Mouse (Mus musculus) layer of hippocampus, adult 8-10 months (tissue): Measurements from ENCODE around the gene Rnls. TPM values are rescaled to one million over a fixed set of nuclear protein-coding genes. Genes with fewer than 3 reads are reported as not detected.

Experiments used
- DNase-seq, 2 experiments: peaks; one replicate each; pipeline ENCODE4 v3.0.0; 2022; ENCODE audit warnings: low spot score in 2 of 2
- total RNA-seq, 4 experiments: library from RNA; stranded (reverse); gene quantifications; 2 replicates each; pipeline ENCODE4 v1.2.4; 2022

Rnls gene
- total RNA-seq, 4 experiments from 2014 or later: 1.5 to 2.1 (median 1.8) TPM

DNA sequence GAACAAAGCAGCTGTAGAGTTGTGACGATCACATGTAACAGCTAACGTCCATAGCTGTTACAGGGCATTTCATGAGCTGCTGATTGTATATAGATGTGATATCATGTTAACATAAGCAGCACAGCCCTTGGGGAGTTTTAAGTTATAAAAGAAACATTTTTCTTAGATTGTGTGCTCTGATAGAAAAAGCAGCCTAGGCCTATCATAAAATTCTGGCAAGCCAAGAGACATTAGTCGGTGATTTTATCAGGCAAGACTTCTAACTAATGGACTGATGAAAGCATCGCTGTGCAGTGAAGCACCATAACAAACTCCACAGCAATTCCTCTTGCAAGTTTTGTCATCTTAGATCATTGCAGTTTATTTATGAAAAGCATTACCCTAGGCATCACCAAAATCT lies 190.9 kb downstream of the Rnls start:
- DNase-seq: no peak

- DNase-seq: no peak
Observed at GRCm38 (mm10) chr19:33192064-33192463, 200.0 kb downstream of the Rnls start.

DNA sequence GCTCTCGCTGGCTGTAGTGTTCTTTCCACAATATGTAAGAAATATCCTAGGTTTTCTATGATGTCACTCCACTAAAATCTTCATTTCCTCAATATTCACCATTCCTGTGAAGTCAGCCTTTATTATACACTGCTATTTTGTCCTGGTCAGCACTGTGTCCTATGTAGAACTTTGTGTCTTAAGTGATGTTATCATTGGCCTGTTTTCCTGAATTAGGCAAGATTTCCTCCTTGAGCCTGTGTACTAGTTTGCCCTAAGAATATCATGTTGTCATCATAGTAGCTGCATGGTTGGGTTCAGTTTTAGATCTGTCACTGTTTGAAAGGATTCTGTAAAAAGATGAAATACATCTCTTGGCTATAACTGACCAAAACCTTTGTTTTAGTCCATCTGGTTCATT lies 203.3 kb downstream of the Rnls start:
- no peak for DNase-seq

DNA sequence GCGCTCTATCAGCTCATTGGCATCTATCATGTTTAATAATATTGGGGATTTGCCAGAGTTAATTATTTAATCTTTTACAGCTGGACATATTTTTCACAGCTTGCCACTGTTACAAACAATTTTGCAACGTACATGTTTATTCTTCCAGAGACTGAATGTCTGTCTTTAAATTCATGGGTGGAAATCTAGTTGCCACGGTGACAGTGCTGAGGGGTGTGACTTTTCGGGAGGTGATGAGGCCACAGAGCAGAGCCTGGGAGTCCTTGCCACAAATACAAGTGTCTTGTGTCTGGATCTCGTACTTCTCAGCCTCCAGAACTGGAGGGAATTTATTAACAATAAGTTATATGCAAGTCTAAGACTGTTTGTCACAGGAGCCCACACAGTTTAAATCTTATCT lies 212.5 kb downstream of the Rnls start:
- no peak for DNase-seq

DNA sequence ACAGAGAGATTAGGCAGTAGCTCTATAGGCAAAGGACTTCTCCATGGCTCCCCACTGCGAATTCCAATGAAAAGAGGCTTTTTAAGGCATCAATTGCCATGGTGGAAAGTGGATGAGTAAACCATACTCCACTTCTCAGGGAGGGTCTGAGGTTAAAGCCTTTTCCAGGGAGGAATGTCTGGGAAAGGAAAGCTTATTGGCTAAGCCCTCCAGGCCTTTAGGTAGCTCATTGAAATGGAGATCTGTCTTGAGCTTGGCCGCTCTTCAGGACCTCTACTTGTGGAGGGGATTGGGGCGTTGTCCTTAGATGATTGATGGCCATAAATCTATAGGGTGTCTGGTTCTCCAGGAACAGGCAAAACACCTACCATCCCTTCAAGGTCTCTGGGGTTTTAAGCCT lies 213.2 kb downstream of the Rnls start:
- no peak for DNase-seq

DNA sequence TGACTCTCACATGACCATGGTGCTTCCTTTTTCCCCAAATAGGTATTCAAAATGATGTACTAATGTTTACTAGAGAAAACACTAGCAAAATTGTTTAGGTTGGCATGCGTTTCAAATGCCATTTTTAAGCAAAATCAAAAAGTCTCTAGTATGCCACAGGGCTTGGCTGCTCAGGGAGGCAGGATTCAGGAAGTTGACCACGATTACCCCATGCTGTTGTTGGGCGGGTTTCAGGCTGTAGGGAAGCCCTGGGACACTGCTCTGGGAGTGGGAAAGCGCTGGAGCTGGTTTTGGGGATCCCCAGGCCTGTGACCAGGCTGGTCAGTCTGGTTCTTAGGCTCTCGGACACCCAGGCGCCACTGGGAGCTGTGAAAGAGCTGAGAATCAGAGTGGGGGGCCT lies 213.7 kb downstream of the Rnls start:
- no peak for DNase-seq

DNA sequence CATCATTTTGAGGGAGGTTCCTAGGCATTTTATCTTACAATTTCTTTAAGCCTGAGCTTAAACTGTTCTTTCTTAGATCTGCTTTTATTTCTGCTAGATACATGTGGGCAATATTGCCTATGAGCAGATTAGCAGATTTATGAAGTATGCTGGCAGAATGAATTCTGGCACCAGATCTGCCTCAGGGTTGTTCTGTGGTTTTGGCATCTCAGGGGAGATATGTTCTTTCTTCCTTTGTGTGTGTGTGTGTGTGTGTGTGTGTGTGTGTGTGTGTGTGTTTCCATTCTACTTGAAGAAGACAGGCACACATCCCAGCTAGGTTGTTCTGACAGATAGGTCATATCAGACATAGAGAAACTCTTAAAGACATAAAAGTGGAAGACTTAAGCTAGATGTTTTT lies 218.1 kb downstream of the Rnls start:
- DNase-seq: no peak

DNA sequence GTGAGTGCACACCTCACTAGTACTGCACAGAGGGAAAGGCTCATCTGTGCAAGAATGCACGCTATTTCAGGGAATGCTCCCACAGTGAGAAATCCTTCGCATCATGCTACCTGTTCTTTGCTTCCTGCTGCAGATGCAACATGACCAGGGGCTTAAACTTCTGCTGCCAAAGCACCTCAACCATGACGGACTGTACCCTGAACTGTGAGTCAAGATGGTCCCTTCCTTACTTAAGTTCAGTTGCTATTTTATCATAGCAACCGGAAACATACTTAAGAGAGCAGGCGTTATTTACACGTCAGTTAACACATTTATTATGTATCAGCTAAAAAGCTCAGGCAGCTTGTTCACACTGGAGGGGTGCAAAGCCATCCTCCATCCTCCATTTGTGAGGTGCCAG lies 222.2 kb downstream of the Rnls start:
- no peak for DNase-seq

- no peak for DNase-seq
Observed at GRCm38 (mm10) chr19:33167528-33168264, 224.4 kb downstream of the Rnls start.

GRCm38 (mm10) chr19:33164801-33165200 lies 227.3 kb downstream of the Rnls start:
- no peak for DNase-seq

DNA sequence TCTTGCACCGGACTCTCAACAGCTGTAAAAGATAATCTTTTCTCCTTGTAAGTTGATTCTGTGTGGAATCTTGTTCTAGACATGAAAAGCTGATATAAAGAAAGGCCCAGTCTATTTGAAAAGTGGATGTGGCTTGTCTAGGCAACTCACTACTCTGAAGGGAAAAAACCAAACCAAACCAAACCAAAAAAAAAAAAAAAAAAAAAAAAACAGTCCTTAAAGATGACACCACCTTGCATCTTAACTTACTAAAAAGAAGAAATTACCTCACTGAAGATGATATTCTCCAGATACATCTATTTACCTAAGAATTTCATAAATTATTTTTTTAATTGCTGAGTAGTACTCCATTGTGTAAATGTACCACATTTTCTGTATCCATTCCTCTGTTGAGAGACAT lies 230.2 kb downstream of the Rnls start:
- no peak for DNase-seq

- no peak for DNase-seq
Observed at GRCm38 (mm10) chr19:33159897-33160296, 232.2 kb downstream of the Rnls start.

GRCm38 (mm10) chr19:33159192-33159591 lies 232.9 kb downstream of the Rnls start:
- DNase-seq: no peak

DNA sequence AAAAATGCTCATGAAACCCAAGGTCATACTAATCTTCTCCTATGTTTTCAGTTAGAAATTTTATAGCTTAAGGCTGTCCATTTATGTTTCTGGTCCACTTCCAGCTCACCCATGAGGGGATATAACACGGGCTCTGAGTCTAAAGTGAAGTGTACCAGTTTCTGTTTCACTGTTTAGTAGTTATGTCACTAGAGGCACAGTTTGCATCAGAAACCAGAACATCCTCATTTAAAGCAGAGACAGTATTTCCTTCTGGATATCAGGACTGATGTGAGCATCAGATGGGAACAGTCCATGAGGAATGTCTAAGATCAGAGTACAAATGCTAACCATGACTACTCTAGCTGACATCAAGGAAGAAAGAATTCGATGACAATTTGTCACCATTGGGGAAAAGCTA lies 233.9 kb downstream of the Rnls start:
- DNase-seq: no peak

DNA sequence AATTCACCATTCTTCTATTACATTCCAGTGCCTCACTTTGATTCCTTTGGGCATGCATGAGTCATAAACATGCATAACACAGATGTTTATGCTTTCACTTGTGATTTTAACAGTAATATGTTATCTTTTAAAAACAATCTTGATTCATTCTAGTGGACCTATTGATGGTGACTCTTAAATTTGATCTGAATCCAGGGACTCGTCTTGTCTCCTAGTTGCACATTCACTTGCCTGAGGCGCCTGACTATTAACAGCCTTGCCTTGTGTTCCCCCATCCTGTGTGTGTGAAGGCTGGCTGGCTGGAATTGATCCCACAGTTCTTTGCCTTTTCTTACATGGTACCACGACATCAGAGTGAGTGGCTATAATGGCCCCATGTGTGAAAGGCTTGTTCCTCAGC lies 243.7 kb downstream of the Rnls start:
- DNase-seq: no peak

- no peak for DNase-seq
Observed at GRCm38 (mm10) chr19:33143198-33143597, 248.9 kb downstream of the Rnls start.

- DNase-seq: no peak
Observed at GRCm38 (mm10) chr19:33137316-33137715, 254.8 kb downstream of the Rnls start.

DNA sequence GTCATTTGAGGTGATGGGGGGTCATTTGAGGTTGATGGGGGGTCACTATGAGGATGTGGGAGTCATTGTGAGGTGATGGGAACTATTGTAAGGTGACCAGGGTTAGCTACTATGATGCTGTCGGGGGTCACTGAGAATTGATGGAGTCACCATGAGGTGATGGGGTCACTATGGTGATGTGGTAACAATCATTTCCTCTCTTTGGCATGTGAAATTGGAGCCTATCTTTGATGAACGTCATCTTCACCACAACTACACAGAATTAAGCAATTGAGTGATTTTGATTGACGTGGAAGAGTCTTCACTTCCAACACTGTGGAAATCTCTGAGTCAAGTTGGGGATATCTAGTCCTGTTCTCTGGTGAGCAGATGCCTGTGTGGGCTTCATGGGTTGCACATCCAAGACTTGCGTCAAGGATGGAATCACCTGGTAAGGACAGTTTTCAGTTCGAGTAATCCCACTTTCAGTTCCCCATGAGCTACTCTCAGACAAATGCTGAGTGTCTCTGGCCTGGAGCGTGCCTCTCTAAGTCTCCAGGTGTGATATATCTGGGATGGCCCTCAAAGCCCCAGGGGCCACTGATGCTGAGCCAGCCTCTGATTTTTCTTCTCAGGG lies 269.4 kb downstream of the Rnls start:
- no peak for DNase-seq

- no peak for DNase-seq
Observed at GRCm38 (mm10) chr19:33119947-33120346, 272.1 kb downstream of the Rnls start.

- DNase-seq: no peak
Observed at GRCm38 (mm10) chr19:33118898-33119297, 273.2 kb downstream of the Rnls start.

DNA sequence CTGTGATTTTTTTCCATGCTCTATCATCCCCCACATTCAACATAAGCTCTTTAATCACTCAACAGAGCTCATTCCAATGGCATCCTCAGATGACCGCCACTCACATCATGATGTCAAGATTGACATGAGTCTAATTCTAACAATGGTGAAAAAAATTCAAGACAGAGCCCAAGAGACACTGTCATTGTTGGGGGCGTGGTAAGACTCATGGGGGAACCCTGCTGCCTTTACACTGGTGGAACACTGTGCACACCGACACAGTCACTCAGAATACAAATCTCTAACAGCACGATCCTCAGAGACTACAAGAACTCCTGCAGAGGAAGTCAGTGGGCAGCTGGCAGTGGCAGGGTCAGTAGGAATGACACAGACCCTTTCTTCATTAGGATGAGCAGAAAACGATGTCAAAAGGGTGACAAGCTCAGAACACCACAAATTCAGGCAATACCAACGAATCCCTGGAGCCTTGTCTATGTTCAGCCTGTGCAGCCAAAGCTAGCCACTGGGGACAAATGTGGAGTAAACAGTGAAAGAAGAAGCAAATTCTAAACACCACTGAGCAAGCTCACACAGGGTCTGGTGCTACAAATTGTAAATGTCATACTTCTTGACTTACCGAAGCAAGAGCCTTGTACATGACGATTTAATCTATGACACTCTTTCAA lies 277.3 kb downstream of the Rnls start:
- DNase-seq: no peak

DNA sequence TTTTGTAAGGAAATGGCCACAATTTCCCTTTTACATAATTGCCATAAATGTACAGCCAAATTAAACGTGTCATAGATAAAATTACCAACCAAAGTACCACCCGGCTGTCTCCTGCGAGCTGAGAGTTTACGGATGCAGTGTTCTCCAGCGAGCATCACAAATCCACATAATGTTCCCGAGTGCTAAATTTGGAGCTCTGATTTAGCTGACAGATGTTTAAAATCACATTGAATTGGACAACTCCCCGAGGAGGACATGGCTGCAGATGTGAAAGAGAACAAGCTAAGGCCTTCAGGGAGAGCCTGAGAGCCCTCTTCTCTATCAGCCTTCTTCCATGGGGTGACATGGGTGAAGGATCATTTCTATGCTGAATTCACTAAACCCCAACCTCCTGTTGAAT lies 278.3 kb downstream of the Rnls start:
- DNase-seq: peak in 1 of 2 experiments; percentile 16

- DNase-seq: no peak
Observed at GRCm38 (mm10) chr19:33110404-33110803, 281.7 kb downstream of the Rnls start.
